ENCODE assay signal across 17 mouse cellular contexts in genomic region chr1:181389264-181389663, GRCm38 (mm10). TPM values are rescaled to one million over a fixed set of nuclear protein-coding genes. Genes with fewer than 3 reads are reported as not detected.
"Had no signal": no experiment of that assay in that cellular context is flagged by ENCODE, and none has a peak within 500 bp of the region (broad histone marks: within the 10 kb centered on the region; RNA-seq: fewer than 3 reads in every experiment).

No protein-coding gene starts in this region.

- H3K9me3 ChIP-seq: neural tube, embryonic 15.5 days; stomach, embryonic 15.5 days had no signal

- H3K27me3 ChIP-seq: stomach, embryonic 15.5 days had no signal

- H3K4me2 ChIP-seq: neural tube, embryonic 15.5 days; stomach, embryonic 15.5 days had no signal

- H3K36me3 ChIP-seq: neural tube, embryonic 15.5 days; stomach, embryonic 15.5 days had no signal

- H3K4me3 ChIP-seq: neural tube, embryonic 15.5 days; stomach, embryonic 15.5 days had no signal

- H3K27ac ChIP-seq: neural tube, embryonic 15.5 days; stomach, embryonic 15.5 days; stomach, postnatal 0 days had no signal

- DNase-seq: retina, postnatal 1 day; right cerebral cortex, adult 18-20 months; right cerebral cortex, postnatal 14 days; right cerebral cortex, postnatal 25 days; right cerebral cortex, postnatal 4 days; spleen, adult 18-20 months; thymus, adult 18-20 months; thymus, adult 2 months; thymus, postnatal 14 days; thymus, postnatal 25 days; thymus, postnatal 36 days; thymus, postnatal 4 days had no signal

- H3K9ac ChIP-seq: neural tube, embryonic 15.5 days; stomach, embryonic 15.5 days had no signal

RNA-seq across cellular contexts. Expression of gene Cnih3, which starts 36.8 kb away (rescaled TPM):
- total RNA-seq: neutrophil, adult 5-6 weeks had no signal
- polyA plus RNA-seq: spleen, adult 2 months; thymus, adult 2 months had no signal
